Mouse (Mus musculus) cortical plate, adult 2 months (tissue): ENCODE results near the gene Chrna9. TPM values are rescaled to one million over a fixed set of nuclear protein-coding genes. Genes with fewer than 3 reads are reported as not detected.

Experiments
- H3K27ac ChIP-seq: fragments of 200-500 bp; 2 replicates; pipeline ENCODE4 v1.5.1; 2012; ENCODE audit warnings: low read length, control low read depth, inconsistent platforms; ENCODE audit not compliant: insufficient read depth
- H3K4me1 ChIP-seq: fragments of 200-500 bp; 2 replicates; pipeline ENCODE4 v1.6.1; 2011; ENCODE audit warnings: low read length; ENCODE audit not compliant: control insufficient read depth, insufficient read depth
- H3K4me3 ChIP-seq: fragments of 200-500 bp; 2 replicates; pipeline ENCODE4 v1.5.1; 2011; ENCODE audit warnings: mild to moderate bottlenecking, low read length, control low read depth; ENCODE audit not compliant: insufficient read depth
- CTCF ChIP-seq: fragments of 200-500 bp; IDR thresholded peaks from 2 replicates; pipeline ENCODE4 v1.5.1; 2011; ENCODE audit warnings: mild to moderate bottlenecking, control low read depth, low read length; ENCODE audit not compliant: insufficient read depth; ENCODE audit errors: extremely low read depth
- POLR2A ChIP-seq: fragments of 200-500 bp; IDR thresholded peaks from 2 replicates; pipeline ENCODE4 v1.6.1; 2011; ENCODE audit warnings: mild to moderate bottlenecking, low read length, control low read depth; ENCODE audit not compliant: insufficient read depth; ENCODE audit errors: extremely low read depth
- polyA plus RNA-seq: library from polyadenylated mRNA; depleted of rRNA; stranded (reverse); fragments of >200 nt; gene quantifications from 2 replicates; pipeline ENCODE4 v1.2.3, GENCODE M21; 2012

The Chrna9 gene
- polyA plus RNA-seq, 1 experiment = not detected

DNA sequence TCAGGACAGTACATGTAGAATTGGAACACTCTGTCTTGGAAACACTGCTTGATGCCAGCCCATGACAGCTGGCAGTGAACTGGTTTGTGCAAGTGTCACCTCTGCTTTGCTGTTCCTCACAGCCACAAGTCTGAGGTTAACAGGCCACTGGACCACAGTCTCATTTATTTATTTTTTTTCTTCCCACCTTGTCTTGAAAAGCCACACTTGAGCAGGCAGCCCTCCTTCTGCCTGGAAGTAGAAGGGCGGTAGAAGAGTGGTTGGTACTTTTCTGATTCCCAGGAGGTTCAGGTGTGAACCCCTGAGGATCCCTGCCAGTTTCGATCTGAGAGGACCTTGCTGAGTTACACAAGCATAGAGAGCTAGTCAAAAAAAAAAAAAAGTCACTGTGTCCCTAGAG is 957 bp upstream of the Chrna9 start:
- no peak for TF ChIP-seq POLR2A
- no peak for TF ChIP-seq CTCF
- H3K4me3 ChIP-seq = no peak overlapping the region
- H3K27ac ChIP-seq = no peak overlapping the region
- no peaks in the 10 kb centered on the region for H3K4me1 ChIP-seq

DNA sequence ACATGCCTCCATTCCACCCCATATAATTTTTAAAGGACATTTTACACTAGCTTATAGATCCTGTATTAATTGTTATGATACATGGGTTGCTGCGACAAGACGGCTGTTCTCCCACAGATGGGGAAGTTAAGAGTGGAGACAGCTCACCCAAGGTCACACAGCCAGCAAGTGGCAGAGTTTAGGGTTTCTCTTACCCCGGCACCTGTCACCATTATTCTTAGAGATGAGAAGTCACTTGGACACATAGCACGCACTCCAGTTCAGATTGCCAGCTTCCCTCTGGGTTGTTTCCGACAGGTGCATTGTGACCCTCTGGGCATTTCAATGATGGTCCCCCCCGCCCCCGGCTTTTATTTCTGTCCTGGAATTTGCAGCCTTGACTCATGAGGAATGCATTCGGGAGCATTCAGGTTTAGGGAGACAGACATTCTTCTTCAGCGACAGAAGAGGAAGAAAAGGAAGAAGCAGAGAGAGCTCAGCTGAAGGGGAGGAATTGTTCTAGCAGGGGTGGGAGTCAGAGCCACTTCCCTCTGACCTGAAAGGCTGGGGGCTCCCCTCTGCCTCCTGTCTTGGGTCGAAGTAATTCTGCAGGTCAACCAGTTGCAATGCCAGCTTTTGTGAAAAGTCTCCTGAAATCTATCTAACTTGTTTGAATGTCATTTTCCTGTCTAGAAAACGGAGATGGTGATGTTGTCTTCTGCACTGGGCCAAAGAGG is 2.4 kb downstream of the Chrna9 start:
- H3K4me1 ChIP-seq = no peaks in the 10 kb centered on the region
- TF ChIP-seq POLR2A (no peak), CTCF (no peak)
- no peak overlapping the region for H3K4me3 ChIP-seq
- no peak overlapping the region for H3K27ac ChIP-seq

DNA sequence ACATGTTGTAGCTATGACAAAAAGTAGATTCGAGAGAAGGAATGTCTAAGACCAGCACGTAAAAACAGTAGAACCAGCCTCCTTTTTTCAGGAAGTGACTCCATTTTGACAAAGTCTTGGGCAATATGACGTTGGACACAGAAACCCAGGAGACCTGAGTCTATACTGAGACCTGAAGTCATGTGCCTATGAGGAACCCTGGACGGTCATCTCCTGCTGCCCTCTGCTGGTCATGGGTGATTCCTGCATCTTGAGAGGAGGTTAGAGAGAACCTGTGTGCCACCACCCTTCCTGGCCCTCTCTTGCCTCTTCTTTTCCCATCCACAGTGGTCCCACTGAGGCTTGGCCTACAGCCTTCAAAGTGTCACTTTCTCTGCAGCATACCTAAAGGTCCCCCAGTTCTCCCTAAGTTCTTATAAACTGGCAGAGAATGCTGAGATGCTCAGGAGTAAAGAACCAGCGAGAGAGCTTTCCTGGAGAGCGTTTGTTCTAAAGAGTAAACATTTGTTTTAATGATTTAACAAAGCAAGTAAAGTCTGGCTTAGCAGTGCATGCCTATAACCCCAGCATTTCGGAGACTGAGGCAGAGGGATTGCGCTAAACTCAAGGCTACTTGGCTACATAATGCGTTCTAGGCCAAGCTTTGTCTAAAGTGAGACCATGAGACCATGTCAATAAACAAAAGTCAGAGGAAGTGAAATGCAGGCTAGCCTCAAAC is 3.4 kb downstream of the Chrna9 start:
- H3K4me3 ChIP-seq = no peak overlapping the region
- TF ChIP-seq POLR2A = no peak
- peak; percentile 94 for TF ChIP-seq CTCF
- H3K4me1 ChIP-seq = no peaks in the 10 kb centered on the region
- H3K27ac ChIP-seq = no peak overlapping the region

DNA sequence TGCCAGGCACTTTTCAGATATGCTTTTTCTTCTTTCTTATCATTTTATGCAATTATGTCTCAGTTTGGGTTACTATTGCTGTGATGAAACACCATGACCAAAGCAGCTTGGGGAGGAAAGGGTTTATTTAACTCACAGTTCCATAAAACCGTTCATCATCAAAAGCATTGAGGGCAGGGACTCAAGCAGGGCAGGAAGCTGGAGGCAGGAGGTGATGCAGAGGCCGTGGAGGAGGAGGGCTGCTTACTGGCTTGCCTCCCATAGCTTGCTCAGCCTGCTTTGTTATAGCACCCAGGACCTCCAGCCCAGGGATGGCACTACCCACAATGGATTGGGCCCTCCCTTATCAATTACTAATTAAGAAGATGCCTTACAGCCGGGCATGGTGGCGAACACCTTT is 6.4 kb downstream of the Chrna9 start:
- Histone ChIP-seq H3K27ac (no peak overlapping the region), H3K4me1 (no peaks in the 10 kb centered on the region), H3K4me3 (no peak overlapping the region)
- TF ChIP-seq POLR2A = no peak
- TF ChIP-seq CTCF = no peak

DNA sequence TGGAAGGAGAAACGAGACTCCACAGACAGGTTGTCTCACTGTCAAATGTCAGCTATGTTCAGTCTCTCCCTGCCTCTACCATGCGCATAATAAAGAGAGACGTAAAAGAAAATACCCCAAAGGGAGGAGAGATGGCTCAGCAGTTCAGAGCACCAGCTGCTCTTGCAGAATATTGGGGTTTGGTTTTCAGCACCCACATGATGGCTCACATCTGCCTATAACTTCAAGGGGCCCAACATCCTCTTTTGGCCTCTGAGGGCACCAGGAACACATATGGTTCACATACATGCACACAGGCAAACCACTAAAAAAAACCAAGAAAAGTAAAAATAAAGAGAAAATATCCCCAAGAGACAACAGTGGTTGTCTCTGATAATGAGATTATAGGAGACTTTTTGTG is 15.1 kb downstream of the Chrna9 start:
- TF ChIP-seq POLR2A (no peak), CTCF (no peak)
- H3K4me1 ChIP-seq = peaks cover 2% of the 10 kb centered on the region; the same call in 1 of the 2 replicates
- no peak overlapping the region for H3K4me3 ChIP-seq
- no peak overlapping the region for H3K27ac ChIP-seq

DNA sequence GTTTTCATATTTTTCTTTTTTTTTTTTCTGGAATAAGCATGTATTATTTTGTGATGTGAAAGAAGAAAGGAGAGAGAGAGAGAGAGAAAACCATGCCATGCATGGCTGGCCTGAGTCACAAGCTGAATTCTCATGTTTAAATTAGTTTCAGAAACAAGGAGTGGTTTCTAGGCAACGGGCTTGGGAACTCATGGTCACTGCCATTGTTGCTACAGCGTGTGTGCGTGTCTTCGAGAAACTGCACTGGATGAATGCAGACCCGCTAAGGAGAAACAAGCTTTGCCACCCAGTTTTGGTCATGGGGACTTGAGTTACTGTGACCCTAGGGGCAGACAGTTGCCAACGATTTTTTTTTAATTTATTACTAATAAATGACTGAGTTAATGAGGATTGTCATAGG is 15.5 kb downstream of the Chrna9 start:
- Histone ChIP-seq H3K4me1 (peaks cover 2% of the 10 kb centered on the region; the same call in 1 of the 2 replicates), H3K27ac (no peak overlapping the region), H3K4me3 (no peak overlapping the region)
- TF ChIP-seq CTCF = no peak
- no peak for TF ChIP-seq POLR2A

DNA sequence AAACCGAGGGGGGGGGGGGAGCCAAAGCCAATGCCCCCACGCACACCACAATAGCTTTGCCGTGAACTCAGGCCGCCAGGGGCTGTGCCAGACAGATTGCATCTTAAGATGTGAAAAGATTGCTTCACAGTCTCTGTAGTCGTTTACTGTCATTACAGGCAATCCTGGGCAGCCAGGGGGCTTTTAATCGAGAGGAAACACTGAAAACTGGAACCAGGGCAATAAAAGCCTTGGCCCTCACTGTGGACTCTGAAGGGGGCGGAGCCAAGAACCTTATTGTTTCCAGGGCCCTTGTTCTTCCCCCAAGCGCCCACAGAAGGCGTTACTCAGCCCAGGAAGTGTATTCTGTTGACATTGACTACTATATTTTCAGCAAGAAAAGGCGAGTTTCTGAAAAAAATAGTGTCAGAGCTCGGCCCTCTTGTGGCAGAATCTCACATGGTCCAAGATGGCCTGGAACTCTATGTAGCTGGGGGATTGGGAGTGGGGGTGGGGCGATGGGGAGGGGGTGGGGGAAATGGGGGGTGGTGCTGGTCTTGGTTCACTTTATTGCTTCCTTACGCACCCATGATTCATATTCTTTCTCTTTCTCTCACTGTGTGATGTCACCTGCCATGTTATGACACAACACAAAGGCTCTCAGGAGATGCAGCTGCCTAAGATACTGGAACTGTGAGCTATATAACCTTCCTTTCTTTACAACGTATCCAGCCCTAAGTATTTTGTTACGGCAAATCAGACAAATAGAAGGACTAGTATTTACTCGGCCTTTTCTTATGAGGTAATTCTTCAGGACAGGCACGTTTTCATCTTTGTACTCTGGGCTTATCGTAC is 16.2 kb downstream of the Chrna9 start:
- no peak overlapping the region for H3K4me3 ChIP-seq
- peaks cover 2% of the 10 kb centered on the region; the same call in 1 of the 2 replicates for H3K4me1 ChIP-seq
- no peak overlapping the region for H3K27ac ChIP-seq
- TF ChIP-seq POLR2A = no peak
- no peak for TF ChIP-seq CTCF

DNA sequence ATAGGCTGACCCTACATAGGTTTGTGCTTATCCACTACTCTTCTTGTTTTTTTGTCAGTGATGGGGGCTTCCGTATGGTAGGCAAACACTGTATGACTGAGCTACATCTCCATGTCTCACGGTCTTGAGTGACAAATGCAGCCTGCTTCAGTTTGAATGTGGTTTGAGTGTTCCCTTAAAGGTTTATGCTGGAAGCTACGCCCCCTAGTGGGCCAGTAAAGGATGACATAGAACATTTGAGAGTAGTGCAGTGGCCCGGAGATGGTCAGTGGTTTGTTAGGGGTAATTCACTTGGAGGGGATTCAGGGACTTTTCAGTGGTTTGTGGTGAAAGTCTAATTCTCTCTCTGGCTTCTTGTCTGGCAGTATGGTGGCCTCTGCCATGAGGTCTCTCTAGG is 16.8 kb downstream of the Chrna9 start:
- no peak for TF ChIP-seq CTCF
- H3K4me3 ChIP-seq = no peak overlapping the region
- H3K4me1 ChIP-seq = peaks cover 2% of the 10 kb centered on the region; the same call in 1 of the 2 replicates
- no peak overlapping the region for H3K27ac ChIP-seq
